Mouse (Mus musculus): ENCODE data around the gene Socs2.

GRCm38 (mm10) chr10:95456103-95456502 lies 39.1 kb upstream of the Socs2 start:
- no peak for TF ChIP-seq POLR2A (IDR thresholded peaks at IDR 0.05; ENCODE audit: borderline replicate concordance, insufficient read depth, low read length)
- no peak for TF ChIP-seq CTCF (IDR thresholded peaks at IDR 0.05; ENCODE audit: borderline replicate concordance, insufficient read depth, low read depth, low read length)
